7 mouse cellular contexts compared by ENCODE assay signal in genomic region chr3:51881981-51882380, GRCm38 (mm10).
A peak's percentile ranks its signal among the peaks of the same experiment; 100 is the strongest.
DNase-seq lines count a peak whose midpoint lies in the region; ATAC-seq and TF ChIP-seq lines count a peak whose summit lies in the region.

No protein-coding gene starts in this region.

- no peak for TF ChIP-seq RAD21 in MEL (IDR thresholded peaks at IDR 0.05; ENCODE audit: low read depth, low read length)

- TF ChIP-seq POLR2A in MEL (IDR thresholded peaks at IDR 0.05; ENCODE audit: control insufficient read depth in 1 of 2, insufficient read depth in 1 of 2, low read depth in 1 of 2, low read length in 2 of 2, poor library complexity in 1 of 2), result no peak

- no peak overlapping the region for H3K4me3 ChIP-seq in MEL (ENCODE audit: control insufficient read depth in 1 of 2, insufficient read depth in 1 of 2, low read depth in 2 of 2, low read length in 2 of 2)
- H3K4me3 ChIP-seq in forebrain, embryonic 11.5 days (ENCODE audit: low read depth, low read length), result no peak overlapping the region
- no peak overlapping the region for H3K4me3 ChIP-seq in forebrain, embryonic 12.5 days (replicated peaks)

- ATAC-seq in inflammation-experienced regulatory T-cells, adult 6 months, result peak; percentile 67
- ATAC-seq in megakaryocyte, adult 5-6 weeks (ENCODE audit: poor library complexity, severe bottlenecking), result peak; percentile 85
- ATAC-seq in forebrain, embryonic 11.5 days (replicated peaks; ENCODE audit: low FRiP score), result no peak
- no peak for ATAC-seq in forebrain, embryonic 12.5 days (ENCODE audit: low FRiP score)

- 72% methylated on average over 10 of the region's 10 CpGs for WGBS in forebrain, embryonic 11.5 days
- WGBS in forebrain, embryonic 12.5 days, result 76% methylated on average over 10 of the region's 10 CpGs

- H3K9ac ChIP-seq in MEL (ENCODE audit: control insufficient read depth, low read depth, low read length, poor library complexity, severe bottlenecking), result no peak overlapping the region
- H3K9ac ChIP-seq in forebrain, embryonic 11.5 days (ENCODE audit: low read length), result no peak overlapping the region
- H3K9ac ChIP-seq in forebrain, embryonic 12.5 days, result no peak overlapping the region

- H3K36me3 ChIP-seq in MEL (ENCODE audit: control insufficient read depth in 1 of 2, insufficient read depth in 2 of 2, low read length in 2 of 2), result peaks cover 0 to 7% of the 10 kb centered on the region in 2 experiments; a peak in 2 of 4 replicates
- no peaks in the 10 kb centered on the region for H3K36me3 ChIP-seq in forebrain, embryonic 11.5 days (ENCODE audit: control insufficient read depth, insufficient read depth, low read length)
- no peaks in the 10 kb centered on the region for H3K36me3 ChIP-seq in forebrain, embryonic 12.5 days (replicated peaks)

- no peaks in the 10 kb centered on the region for H3K9me3 ChIP-seq in MEL (replicated peaks; ENCODE audit: insufficient read depth, low read length)
- H3K9me3 ChIP-seq in forebrain, embryonic 11.5 days (ENCODE audit: control insufficient read depth, low read length), result no peaks in the 10 kb centered on the region
- no peaks in the 10 kb centered on the region for H3K9me3 ChIP-seq in forebrain, embryonic 12.5 days

- TF ChIP-seq CTCF in MEL (IDR thresholded peaks at IDR 0.05 in 2 of 3, conservative IDR thresholded peaks at IDR 0.05 in 1 of 3; ENCODE audit: control insufficient read depth in 1 of 3, insufficient read depth in 1 of 3, low read depth in 2 of 3, low read length in 3 of 3, poor library complexity in 1 of 3, severe bottlenecking in 1 of 3), result no peak

- H3K79me2 ChIP-seq in MEL (ENCODE audit: control insufficient read depth, insufficient read depth, low read length, poor library complexity), result no peaks in the 10 kb centered on the region

- no peak overlapping the region for H3K4me2 ChIP-seq in forebrain, embryonic 11.5 days (ENCODE audit: low read depth, low read length, severe bottlenecking)
- no peak overlapping the region for H3K4me2 ChIP-seq in forebrain, embryonic 12.5 days

- peak; percentile 43 for DNase-seq in MEL (ENCODE audit: low read depth, low spot score)
- DNase-seq in c-Kit-positive CD71-negative TER-119-negative erythroid progenitor cells, embryonic 14.5 days (ENCODE audit: low read depth), result peak; percentile 13
- DNase-seq in forebrain, embryonic 11.5 days (ENCODE audit: low spot score), result no peak
- DNase-seq in retina, embryonic 14.5 days (ENCODE audit: low spot score), result no peak

- no peak for TF ChIP-seq EP300 in MEL (IDR thresholded peaks at IDR 0.05; ENCODE audit: low read depth in 1 of 2, low read length in 2 of 2)

- H3K4me1 ChIP-seq in MEL (ENCODE audit: control insufficient read depth in 1 of 2, insufficient read depth in 2 of 2, low read length in 2 of 2), result peaks cover 10 to 13% of the 10 kb centered on the region in 2 experiments
- peaks cover 4% of the 10 kb centered on the region; the same call in 1 of the 2 replicates for H3K4me1 ChIP-seq in forebrain, embryonic 11.5 days (replicated peaks; ENCODE audit: control insufficient read depth, insufficient read depth, low read length)
- peaks cover 39% of the 10 kb centered on the region for H3K4me1 ChIP-seq in forebrain, embryonic 12.5 days

- H3K27me3 ChIP-seq in MEL (ENCODE audit: control insufficient read depth in 1 of 2, insufficient read depth in 2 of 2, low read length in 2 of 2), result no peaks in the 10 kb centered on the region
- no peaks in the 10 kb centered on the region for H3K27me3 ChIP-seq in forebrain, embryonic 11.5 days (ENCODE audit: control insufficient read depth, insufficient read depth, low read length)
- no peaks in the 10 kb centered on the region for H3K27me3 ChIP-seq in forebrain, embryonic 12.5 days

- H3K27ac ChIP-seq in MEL (ENCODE audit: control insufficient read depth, low read depth, low read length), result no peak overlapping the region
- H3K27ac ChIP-seq in forebrain, embryonic 11.5 days (ENCODE audit: low read depth, low read length), result no peak overlapping the region
- H3K27ac ChIP-seq in forebrain, embryonic 12.5 days, result no peak overlapping the region

TF ChIP-seq in MEL, 35 proteins besides CTCF, POLR2A, EP300 and RAD21:
- no peak for TF ChIP-seq ZC3H11A (IDR thresholded peaks at IDR 0.05; ENCODE audit: low read depth, low read length)
- no peak for TF ChIP-seq GATA1 (IDR thresholded peaks at IDR 0.05; ENCODE audit: low read depth, low read length)

Comparison
In these comparisons a context has a peak if more than half of its experiments do, and no peak if none do; other contexts are left out.
1. DNase-seq: peak in MEL (single experiment) and c-Kit-positive CD71-negative TER-119-negative erythroid progenitor cells, embryonic 14.5 days (single experiment); none in forebrain, embryonic 11.5 days (single experiment) and retina, embryonic 14.5 days (single experiment).
2. ATAC-seq: peak in inflammation-experienced regulatory T-cells, adult 6 months (single experiment) and megakaryocyte, adult 5-6 weeks (single experiment); none in forebrain, embryonic 11.5 days (single experiment) and forebrain, embryonic 12.5 days (single experiment).